Mouse (Mus musculus) liver, postnatal 0 days (tissue): ENCODE data around the gene Vps37b. TPM values are rescaled to one million over a fixed set of nuclear protein-coding genes. Genes with fewer than 3 reads are reported as not detected.

Experiments used
- ATAC-seq: fragments of 200-750 bp; cut with Nextera tagmentation; 2 replicates; pipeline ENCODE4 v1.8.0; 2017; ENCODE audit warnings: mild to moderate bottlenecking, moderate library complexity
- DNase-seq: peaks from one replicate; pipeline ENCODE4 v3.0.0-alpha.2; 2016
- H3K27ac ChIP-seq: fragments of 300-500 bp; sonication (generic); 2 replicates; pipeline ENCODE4 v1.5.1; 2014; ENCODE audit warnings: antibody characterized with exemption, moderate library complexity, mild to moderate bottlenecking, low read depth
- H3K27me3 ChIP-seq: fragments of 300-500 bp; sonication (generic); 2 replicates; pipeline ENCODE4 v1.6.1; 2014; ENCODE audit warnings: low read length, control low read depth, mixed read lengths; ENCODE audit not compliant: insufficient read depth
- H3K36me3 ChIP-seq: fragments of 300-500 bp; sonication (generic); replicated peaks from 2 replicates; pipeline ENCODE4 v1.6.1; 2014; ENCODE audit warnings: mild to moderate bottlenecking, control low read depth, low read length, moderate library complexity, mixed read lengths; ENCODE audit not compliant: insufficient read depth
- H3K4me1 ChIP-seq: fragments of 300-500 bp; sonication (generic); 2 replicates; pipeline ENCODE4 v1.6.1; 2014; ENCODE audit warnings: antibody characterized with exemption, mild to moderate bottlenecking, control low read depth; ENCODE audit not compliant: insufficient read depth
- H3K4me2 ChIP-seq: fragments of 300-500 bp; sonication (generic); 2 replicates; pipeline ENCODE4 v1.6.1; 2014; ENCODE audit warnings: low read depth, mild to moderate bottlenecking, low read length, moderate library complexity, mixed read lengths
- H3K4me3 ChIP-seq: fragments of 300-500 bp; sonication (generic); 2 replicates; pipeline ENCODE4 v1.5.1; 2014; ENCODE audit warnings: low read depth, low read length
- H3K9ac ChIP-seq: fragments of 300-500 bp; sonication (generic); replicated peaks from 2 replicates; pipeline ENCODE4 v1.6.1; 2014; ENCODE audit warnings: mild to moderate bottlenecking, moderate library complexity
- H3K9me3 ChIP-seq: fragments of 300-500 bp; sonication (generic); 2 replicates; pipeline ENCODE4 v1.6.1; 2016; ENCODE audit warnings: mild to moderate bottlenecking, control low read depth, low read length, mixed read lengths
- CTCF ChIP-seq: sonication (generic); IDR thresholded peaks from 2 replicates; pipeline ENCODE4 v1.5.1; 2016; ENCODE audit warnings: antibody characterized with exemption, low read depth
- EP300 ChIP-seq: IDR thresholded peaks from 2 replicates; pipeline ENCODE4 v1.6.1; 2016; ENCODE audit warnings: antibody characterized with exemption, low read depth, mild to moderate bottlenecking
- WGBS: fragments of 180-500 bp; shearing (Covaris S2); extraction: QIAGEN DNeasy Blood & Tissue Kit; methylation state at CpG from one replicate; pipeline ENCODE4 v1.1.7; 2014; ENCODE audit not compliant: insufficient replicate concordance; 5-methylcytosine and 5-hydroxymethylcytosine counted together
- polyA plus RNA-seq: library from polyadenylated mRNA; unstranded; fragments of >200 nt; fragmentation: Nextera tagmentation; extraction: Ambion mirVana; gene quantifications from 2 replicates; pipeline ENCODE4 v1.2.1, GENCODE M21; 2015

Vps37b gene
- polyA plus RNA-seq, 1 experiment from 2014 or later, result 17.6 TPM

DNA sequence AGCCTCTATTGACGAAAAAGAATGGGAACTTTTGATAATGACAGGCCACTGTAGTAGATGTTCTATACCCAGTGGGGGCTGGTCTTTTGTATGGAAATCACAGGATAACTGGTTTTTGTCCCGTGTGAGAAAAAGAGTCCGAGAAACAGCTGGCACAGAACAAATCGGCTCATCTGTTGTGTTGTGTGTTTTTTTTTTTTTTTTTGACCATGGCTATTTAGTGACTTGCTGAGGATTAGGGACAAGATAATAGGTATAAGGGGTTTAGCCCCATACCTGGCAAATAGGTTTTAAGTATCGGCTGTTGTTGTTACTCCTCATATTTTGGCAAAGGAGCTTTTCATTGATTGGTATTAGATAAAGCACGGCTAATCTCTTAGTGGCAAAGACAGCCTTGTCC, 59.6 kb downstream of the Vps37b start:
- WGBS, result 56% methylated on average over 6 of the region's 6 CpGs
- no peak for TF ChIP-seq EP300
- no peak for ATAC-seq

DNA sequence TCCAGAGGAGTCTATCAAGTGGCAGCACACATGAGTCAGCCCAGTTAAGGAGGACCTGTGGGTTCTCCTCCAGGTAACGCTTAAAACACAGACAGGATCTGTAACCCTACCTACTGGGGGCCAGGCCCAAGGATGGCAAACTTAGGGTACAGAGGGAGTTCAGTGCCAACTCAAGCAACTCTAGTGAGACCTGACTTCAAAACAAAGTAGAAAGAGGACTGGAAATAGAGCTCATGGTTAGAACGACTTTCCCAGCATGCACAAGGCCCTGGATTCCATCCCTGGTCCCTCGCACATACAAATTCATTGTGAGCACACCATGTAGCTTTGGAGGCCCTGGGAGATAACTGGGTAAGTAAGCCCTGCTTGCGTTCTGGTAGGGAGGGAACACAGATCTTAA, 61.5 kb downstream of the Vps37b start:
- Histone ChIP-seq H3K4me3 (no peak overlapping the region), H3K36me3 (no peaks in the 10 kb centered on the region), H3K4me1 (peaks cover 3% of the 10 kb centered on the region), H3K9me3 (no peaks in the 10 kb centered on the region), H3K4me2 (no peak overlapping the region), H3K9ac (no peak overlapping the region), H3K27me3 (peaks cover 6% of the 10 kb centered on the region; the same call in 1 of the 2 replicates), H3K27ac (no peak overlapping the region)
- no peak for DNase-seq
- TF ChIP-seq EP300 (no peak), CTCF (no peak)
- WGBS, result 79% methylated on average over 4 of the region's 4 CpGs
- ATAC-seq, result no peak

More for the DNA sequence above, 59.6 kb downstream of the Vps37b start:
- Histone ChIP-seq H3K9me3 (no peaks in the 10 kb centered on the region), H3K27ac (no peak overlapping the region), H3K27me3 (peaks cover 6% of the 10 kb centered on the region; the same call in 1 of the 2 replicates), H3K9ac (no peak overlapping the region), H3K4me3 (no peak overlapping the region), H3K4me2 (no peak overlapping the region), H3K36me3 (no peaks in the 10 kb centered on the region), H3K4me1 (peaks cover 15% of the 10 kb centered on the region)
- no peak for DNase-seq

DNA sequence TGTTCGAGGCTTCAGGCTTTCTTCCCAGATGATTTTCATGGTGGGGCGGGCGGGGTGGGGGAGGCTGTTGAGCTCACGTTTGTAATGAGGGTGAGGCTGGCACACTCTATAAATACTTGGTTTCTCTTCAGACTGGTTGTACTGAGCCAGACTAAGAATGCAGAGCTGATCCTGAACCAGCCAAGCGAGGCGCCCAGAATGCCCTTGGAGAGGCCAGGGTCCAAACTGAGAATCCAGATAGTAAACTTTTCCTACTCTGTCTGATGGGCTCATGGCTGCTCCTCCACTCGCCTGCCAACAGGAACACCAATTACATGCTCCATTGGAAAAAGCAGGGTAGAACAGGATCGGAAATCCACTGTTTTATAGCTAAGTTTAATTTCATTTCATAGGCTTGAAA, 62.9 kb downstream of the Vps37b start:
- no peaks in the 10 kb centered on the region for H3K36me3 ChIP-seq
- H3K9me3 ChIP-seq, result no peaks in the 10 kb centered on the region
- DNase-seq, result no peak
- no peak overlapping the region for H3K27ac ChIP-seq
- peaks cover 3% of the 10 kb centered on the region; the same call in 1 of the 2 replicates for H3K4me1 ChIP-seq
- no peak overlapping the region for H3K9ac ChIP-seq
- no peak for ATAC-seq
- H3K27me3 ChIP-seq, result peaks cover 6% of the 10 kb centered on the region; the same call in 1 of the 2 replicates
- no peak overlapping the region for H3K4me2 ChIP-seq
- no peak overlapping the region for H3K4me3 ChIP-seq
- 68% methylated on average over 8 of the region's 8 CpGs for WGBS
- no peak for TF ChIP-seq EP300
- TF ChIP-seq CTCF, result no peak

DNA sequence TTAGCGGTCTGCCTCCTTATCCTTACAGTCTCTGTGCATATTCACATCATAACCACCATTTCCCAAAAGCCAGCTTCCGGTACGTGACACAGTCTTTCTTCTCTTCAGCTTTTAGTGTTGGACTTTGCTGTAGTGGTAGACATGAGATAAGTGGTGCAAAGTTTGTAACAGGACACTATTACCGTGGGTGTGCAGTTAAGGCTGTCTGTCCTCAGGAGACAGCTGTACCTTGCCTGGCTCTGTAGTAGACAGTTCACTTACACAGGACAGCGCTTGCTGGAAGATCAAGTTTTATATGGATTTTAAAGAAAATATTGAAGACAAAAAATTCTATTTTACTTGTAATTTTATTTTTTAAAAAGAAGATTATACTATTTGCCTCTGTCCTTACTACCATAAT, 63.6 kb downstream of the Vps37b start:
- Histone ChIP-seq H3K9me3 (no peaks in the 10 kb centered on the region), H3K4me1 (peaks cover 3% of the 10 kb centered on the region; the same call in 1 of the 2 replicates), H3K4me3 (no peak overlapping the region), H3K27ac (no peak overlapping the region), H3K36me3 (no peaks in the 10 kb centered on the region), H3K9ac (no peak overlapping the region), H3K4me2 (no peak overlapping the region), H3K27me3 (peaks cover 6% of the 10 kb centered on the region; the same call in 1 of the 2 replicates)
- ATAC-seq (no peak), DNase-seq (no peak)
- WGBS, result 62% methylated on average over 5 of the region's 5 CpGs
- no peak for TF ChIP-seq EP300
- TF ChIP-seq CTCF, result no peak

DNA sequence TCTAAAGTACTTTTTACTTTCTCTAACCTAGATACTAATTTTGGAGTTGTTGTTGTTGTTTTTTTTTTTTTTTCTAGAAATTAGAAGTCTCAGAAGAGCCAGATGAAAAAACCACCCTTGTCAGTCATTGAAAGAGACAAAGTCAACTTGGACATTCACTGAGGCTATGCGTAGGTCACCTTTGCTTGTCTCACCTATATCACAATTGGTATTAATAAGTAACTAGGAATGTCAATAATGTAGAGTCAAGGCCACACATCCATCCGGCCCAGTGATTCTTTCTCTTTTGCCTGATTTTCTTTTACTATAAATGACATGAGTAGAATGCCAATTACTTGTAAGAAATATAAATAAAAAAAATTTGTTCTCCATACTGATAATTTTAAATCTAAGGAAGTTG, 65.3 kb downstream of the Vps37b start:
- DNase-seq (no peak), ATAC-seq (peak; percentile 85)
- Histone ChIP-seq H3K4me2 (no peak overlapping the region), H3K27ac (peak overlapping the region; percentile 74), H3K4me1 (no peaks in the 10 kb centered on the region), H3K9ac (no peak overlapping the region), H3K27me3 (no peaks in the 10 kb centered on the region), H3K36me3 (no peaks in the 10 kb centered on the region), H3K4me3 (no peak overlapping the region), H3K9me3 (no peaks in the 10 kb centered on the region)
- WGBS, result 64% methylated on average over 2 of the region's 2 CpGs
- no peak for TF ChIP-seq CTCF
- TF ChIP-seq EP300, result no peak

DNA sequence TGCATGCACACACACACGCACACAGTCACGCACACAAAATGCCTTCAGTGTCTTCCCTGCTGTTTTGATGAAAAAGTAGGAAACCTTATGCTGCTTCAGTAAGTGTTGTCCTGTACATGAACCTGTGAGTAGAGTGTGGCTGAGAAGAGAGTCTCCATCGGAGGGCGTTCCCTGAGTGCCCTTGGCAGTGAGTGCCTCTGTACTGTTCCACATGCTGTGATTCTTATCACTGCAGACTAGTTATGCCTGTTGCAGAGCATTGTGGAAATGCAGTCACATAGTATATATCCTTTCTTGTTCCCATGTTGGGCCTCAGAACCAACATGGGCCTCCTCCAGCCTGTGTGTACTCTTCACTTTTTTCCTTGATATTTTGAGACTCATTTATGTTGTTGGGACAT, 67.9 kb downstream of the Vps37b start:
- WGBS, result 80% methylated on average over 4 of the region's 4 CpGs
- Histone ChIP-seq H3K4me1 (no peaks in the 10 kb centered on the region; the same call in 1 of the 2 replicates), H3K4me3 (no peak overlapping the region), H3K36me3 (no peaks in the 10 kb centered on the region), H3K27ac (no peak overlapping the region), H3K9ac (no peak overlapping the region), H3K4me2 (no peak overlapping the region), H3K9me3 (no peaks in the 10 kb centered on the region), H3K27me3 (no peaks in the 10 kb centered on the region)
- TF ChIP-seq CTCF (no peak), EP300 (no peak)
- no peak for ATAC-seq
- DNase-seq, result no peak

DNA sequence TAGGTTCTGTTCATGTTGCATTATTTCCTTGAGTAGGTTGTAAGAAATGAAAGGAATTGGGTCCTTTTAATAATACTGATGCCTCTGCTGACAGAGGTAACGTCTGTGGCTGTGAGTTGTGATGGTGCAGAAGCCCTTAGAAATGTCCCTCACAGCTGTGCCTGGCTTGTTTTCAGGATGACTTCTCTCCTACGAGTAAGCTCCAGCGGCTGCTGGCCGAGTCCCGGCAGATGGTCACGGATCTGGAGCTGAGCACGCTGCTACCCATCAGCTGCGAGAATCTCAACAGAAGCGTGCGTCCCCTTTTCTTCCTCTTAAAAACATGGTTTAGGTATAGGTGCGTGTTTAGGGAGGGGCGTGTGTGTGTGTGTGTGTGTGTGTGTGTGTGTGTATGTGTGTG, 71.0 kb downstream of the Vps37b start:
- H3K9ac ChIP-seq, result no peak overlapping the region
- peaks cover 2% of the 10 kb centered on the region; the same call in 1 of the 2 replicates for H3K4me1 ChIP-seq
- H3K36me3 ChIP-seq, result no peaks in the 10 kb centered on the region
- DNase-seq, result no peak
- H3K4me2 ChIP-seq, result no peak overlapping the region
- no peak for ATAC-seq
- no peak overlapping the region for H3K27ac ChIP-seq
- whole genome bisulfite sequencing, result 87% methylated on average over 12 of the region's 12 CpGs
- H3K9me3 ChIP-seq, result no peaks in the 10 kb centered on the region
- TF ChIP-seq CTCF, result no peak
- no peak for TF ChIP-seq EP300
- no peak overlapping the region for H3K4me3 ChIP-seq
- no peaks in the 10 kb centered on the region for H3K27me3 ChIP-seq
